20 mouse cellular contexts compared by ENCODE assay signal in genomic region chr9:89911891-89912549, GRCm38 (mm10). TPM values are rescaled to one million over a fixed set of nuclear protein-coding genes. Genes with fewer than 3 reads are reported as not detected.
DNase-seq lines count a peak whose midpoint lies in the region; TF ChIP-seq lines count a peak whose summit lies in the region.
"Had no signal": no experiment of that assay in that cellular context is flagged by ENCODE, and none has a peak within 500 bp of the region (broad histone marks: within the 10 kb centered on the region; RNA-seq: fewer than 3 reads in every experiment).

No protein-coding gene starts in this region.

- 69% methylated on average over 5 of the region's 5 CpGs for WGBS in olfactory bulb, adult 2 months

- no peak for TF ChIP-seq EP300 in CH12.LX (IDR thresholded peaks at IDR 0.05; ENCODE audit: low read length)

- H3K4me2 ChIP-seq in CH12.LX (ENCODE audit: insufficient read depth, low read depth, poor library complexity, severe bottlenecking), result no peak overlapping the region
- H3K4me2 ChIP-seq: forebrain, embryonic 13.5 days had no signal

- peak overlapping the region; percentile 83 for H3K4me3 ChIP-seq in layer of hippocampus, adult 2 months
- no peak overlapping the region for H3K4me3 ChIP-seq in CH12.LX (replicated peaks in 1 of 3; ENCODE audit: low read depth in 2 of 3, low read length in 2 of 3, poor library complexity in 1 of 3)
- H3K4me3 ChIP-seq in olfactory bulb, adult 2 months (ENCODE audit: insufficient read depth, low read depth, low read length), result peak overlapping the region; percentile 6; the same call in 1 of the 2 replicates
- H3K4me3 ChIP-seq: embryonic facial prominence, embryonic 10.5 days; heart, embryonic 10.5 days had no signal

- no peaks in the 10 kb centered on the region for H3K36me3 ChIP-seq in CH12.LX (replicated peaks in 1 of 2; ENCODE audit: control insufficient read depth in 1 of 2, insufficient read depth in 1 of 2, low read length in 1 of 2)
- H3K36me3 ChIP-seq: embryonic facial prominence, embryonic 10.5 days; heart, embryonic 10.5 days had no signal

- H3K27ac ChIP-seq in layer of hippocampus, adult 2 months, result peak overlapping the region; percentile 36; the same call in 1 of the 2 replicates
- H3K27ac ChIP-seq in CH12.LX (ENCODE audit: insufficient read depth, low read depth), result no peak overlapping the region
- no peak overlapping the region for H3K27ac ChIP-seq in olfactory bulb, adult 2 months (ENCODE audit: insufficient read depth, low read depth, low read length)
- H3K27ac ChIP-seq: embryonic facial prominence, embryonic 10.5 days; forebrain, embryonic 13.5 days; heart, embryonic 10.5 days; hindbrain, postnatal 0 days had no signal

- in situ Hi-C loops in CH12.LX (cut with MboI; ENCODE audit: low pct_ligation_motif_present, low pct_unique_long_range_greater_than_20kb, low sequenced_read_pairs), result loop anchor here (10.0 kb wide), 1 partner anchor 47 kb away; no protein-coding TSS in a partner anchor

- DNase-seq in layer of hippocampus, adult 2 months (ENCODE audit: low spot score in 2 of 2), result no peak
- DNase-seq in layer of hippocampus, adult 8-10 months (ENCODE audit: low spot score in 2 of 2), result no peak
- DNase-seq in A20 (ENCODE audit: low read depth, low spot score) (peak; percentile 22), CH12.LX (ENCODE audit: extremely low read depth) (peak; percentile 54)
- DNase-seq in thymus, postnatal 10 days (ENCODE audit: low spot score in 2 of 2), result no peak
- no peak for DNase-seq in spleen, postnatal 36 days (ENCODE audit: low spot score in 2 of 2)
- DNase-seq: adrenal gland, adult 2 months; adrenal gland, postnatal 25 days; cerebellum, postnatal 36 days; forebrain, postnatal 0 days; gastrocnemius, postnatal 36 days; heart, adult 18-20 months; heart, postnatal 10 days had no signal

- peaks cover 4% of the 10 kb centered on the region for H3K27me3 ChIP-seq in CH12.LX (replicated peaks)

- peaks cover 13% of the 10 kb centered on the region for H3K9me3 ChIP-seq in CH12.LX (replicated peaks; ENCODE audit: low read length)
- H3K9me3 ChIP-seq: embryonic facial prominence, embryonic 10.5 days; forebrain, embryonic 13.5 days; heart, embryonic 10.5 days had no signal

- no peaks in the 10 kb centered on the region for H3K79me2 ChIP-seq in CH12.LX (replicated peaks; ENCODE audit: control insufficient read depth, extremely low read depth, insufficient read depth, poor library complexity, severe bottlenecking)

- no peak for TF ChIP-seq POLR2A in CH12.LX (IDR thresholded peaks at IDR 0.05; ENCODE audit: low read depth, low read length)
- no peak for TF ChIP-seq POLR2A in olfactory bulb, adult 2 months (IDR thresholded peaks at IDR 0.05; ENCODE audit: insufficient read depth, low read depth, low read length)

- dilution Hi-C loops in CH12.LX (cut with MboI; ENCODE audit: extremely low pct_ligation_motif_present, extremely low pct_unique_long_range_greater_than_20kb, low sequenced_read_pairs), result no loop called here

- no peak overlapping the region for H3K9ac ChIP-seq in CH12.LX (ENCODE audit: insufficient read depth, low read depth)
- H3K9ac ChIP-seq: forebrain, embryonic 13.5 days; forebrain, postnatal 0 days had no signal

- TF ChIP-seq RAD21 in CH12.LX (IDR thresholded peaks at IDR 0.05; ENCODE audit: low read depth, low read length), result no peak

- TF ChIP-seq CTCF in layer of hippocampus, adult 2 months (conservative IDR thresholded peaks at IDR 0.05), result no peak
- TF ChIP-seq CTCF in CH12.LX (conservative IDR thresholded peaks at IDR 0.05 in 1 of 2, IDR thresholded peaks at IDR 0.05 in 1 of 2; ENCODE audit: low read depth in 2 of 2, low read length in 2 of 2), result no peak
- no peak for TF ChIP-seq CTCF in olfactory bulb, adult 2 months (IDR thresholded peaks at IDR 0.05; ENCODE audit: insufficient read depth, low read depth, low read length)

- H3K4me1 ChIP-seq in CH12.LX (ENCODE audit: control insufficient read depth in 1 of 2, insufficient read depth in 2 of 2), result peaks cover 4 to 21% of the 10 kb centered on the region in 2 experiments; a peak in 3 of 4 replicates
- peaks cover 23% of the 10 kb centered on the region for H3K4me1 ChIP-seq in olfactory bulb, adult 2 months (ENCODE audit: control insufficient read depth, insufficient read depth, low read length)

TF ChIP-seq in CH12.LX, 34 proteins besides CTCF, POLR2A, EP300 and RAD21:
- no peak for TF ChIP-seq POLR2AphosphoS2 (IDR thresholded peaks at IDR 0.05; ENCODE audit: low read depth, low read length)
- peak; percentile 69; the same call in 1 of the 2 replicates for TF ChIP-seq ETS1 (conservative IDR thresholded peaks at IDR 0.05; ENCODE audit: low read depth, low read length)
- no peak for TF ChIP-seq UBTF (IDR thresholded peaks at IDR 0.05; ENCODE audit: low read depth, low read length)
- TF ChIP-seq HCFC1 (IDR thresholded peaks at IDR 0.05; ENCODE audit: low read depth, low read length), result no peak
- TF ChIP-seq MEF2A (IDR thresholded peaks at IDR 0.05; ENCODE audit: borderline replicate concordance, low read depth, low read length), result peak; percentile 74; the same call in 1 of the 2 replicates
- TF ChIP-seq E2F4 (IDR thresholded peaks at IDR 0.05; ENCODE audit: insufficient replicate concordance, low read depth, low read length), result no peak
- TF ChIP-seq BHLHE40 (IDR thresholded peaks at IDR 0.05; ENCODE audit: low read depth, low read length), result no peak
- TF ChIP-seq JUN (IDR thresholded peaks at IDR 0.05; ENCODE audit: insufficient read depth, low read depth, low read length), result no peak
- no peak for TF ChIP-seq NELFE (IDR thresholded peaks at IDR 0.05; ENCODE audit: low read depth, low read length)
- no peak for TF ChIP-seq USF1 (IDR thresholded peaks at IDR 0.05; ENCODE audit: low read depth, low read length)

RNA-seq across cellular contexts. Expression of gene Rasgrf1, which starts 2.3 kb away (rescaled TPM):
- total RNA-seq in layer of hippocampus, adult 2 months (2021), result 100 to 1,000 TPM; 480 to 498 TPM
- 100 to 1,000 TPM; 449 to 518 (median 495) TPM for total RNA-seq in layer of hippocampus, adult 8-10 months (2022)
- total RNA-seq in CH12.LX (2012; rRNA removed) (not detected in 2 replicates), CH12.LX (2014; rRNA removed) (not detected in 2 replicates)
- polyA plus RNA-seq in CH12.LX (2012; ENCODE audit: insufficient read length, low read depth), result not detected in 2 replicates
- not detected in 2 replicates for polyA plus RNA-seq in olfactory bulb, adult 2 months (2012; ENCODE audit: insufficient read depth, insufficient read length, low replicate concordance, missing spikeins)
- total RNA-seq: gastrocnemius, postnatal 36 days; heart, postnatal 10 days; hematopoietic stem cell, adult 5-6 weeks had no signal
- polyA plus RNA-seq: Patski had no signal

Comparison
In these comparisons a context has a peak if more than half of its experiments do, and no peak if none do; other contexts are left out.
1. DNase-seq: peak in A20 (single experiment) and CH12.LX (single experiment); none in layer of hippocampus, adult 2 months (0 of 2), layer of hippocampus, adult 8-10 months (0 of 2), thymus, postnatal 10 days (0 of 2) and spleen, postnatal 36 days (0 of 2).
2. H3K4me3 ChIP-seq: peak in layer of hippocampus, adult 2 months (single experiment) and olfactory bulb, adult 2 months (single experiment); none in CH12.LX (0 of 3).
3. RNA of gene Rasgrf1, which starts 2.3 kb away (total RNA-seq): 480 to 498 TPM in layer of hippocampus, adult 2 months and 449 to 518 TPM in layer of hippocampus, adult 8-10 months; not detected in CH12.LX; every median in the first group is over 100 times any median in the second.